Comparison of ENCODE assay signal across 8 mouse cellular contexts in the genomic region with DNA sequence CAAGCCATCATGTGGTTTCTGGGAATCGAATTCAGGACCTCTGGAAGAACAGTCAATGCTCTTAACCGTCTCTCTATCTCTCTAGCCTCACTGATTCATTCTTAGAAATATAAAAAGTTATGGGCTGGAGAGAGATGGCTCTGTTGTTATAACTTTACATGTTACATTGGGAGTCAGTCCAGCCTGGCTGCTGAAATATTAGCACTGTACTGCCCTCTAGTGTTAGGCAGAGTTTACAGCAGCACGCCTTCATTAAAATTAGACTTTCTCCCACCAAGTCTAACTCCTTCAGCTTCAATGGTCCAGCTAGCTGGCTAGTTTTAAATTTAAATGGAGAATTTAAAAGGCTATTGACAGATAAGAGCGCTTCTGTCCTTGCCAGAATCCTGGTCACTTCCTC. TPM values are rescaled to one million over a fixed set of nuclear protein-coding genes. Genes with fewer than 3 reads are reported as not detected.
DNase-seq lines count a peak whose midpoint lies in the region; ATAC-seq and TF ChIP-seq lines count a peak whose summit lies in the region.

No protein-coding gene starts in this region.

- H3K36me3 ChIP-seq in liver, embryonic 14.5 days (replicated peaks; ENCODE audit: control insufficient read depth, insufficient read depth, low read depth), result no peaks in the 10 kb centered on the region
- H3K36me3 ChIP-seq in liver, embryonic 12.5 days, result no peaks in the 10 kb centered on the region

- peak; percentile 62 for TF ChIP-seq CTCF in cerebellum, adult 2 months (IDR thresholded peaks at IDR 0.05; ENCODE audit: borderline replicate concordance, insufficient read depth, low read depth, low read length)
- TF ChIP-seq CTCF in liver, embryonic 14.5 days (IDR thresholded peaks at IDR 0.05; ENCODE audit: low read depth), result peak; percentile 74

- no peaks in the 10 kb centered on the region for H3K9me3 ChIP-seq in liver, embryonic 14.5 days (ENCODE audit: control insufficient read depth, low read length)
- H3K9me3 ChIP-seq in liver, embryonic 12.5 days (replicated peaks), result no peaks in the 10 kb centered on the region

- no peak for ATAC-seq in liver, embryonic 14.5 days (ENCODE audit: insufficient read depth)
- no peak for ATAC-seq in liver, embryonic 12.5 days

- no peak for TF ChIP-seq POLR2A in cerebellum, adult 2 months (IDR thresholded peaks at IDR 0.05; ENCODE audit: borderline replicate concordance, insufficient read depth, low read length)

- peak in 1 of 2 experiments; percentile 23 for DNase-seq in cerebellum, adult 2 months
- DNase-seq in cerebellum, adult 9-11 months, result no peak
- no peak for DNase-seq in liver, embryonic 14.5 days (ENCODE audit: low read depth in 3 of 3, low spot score in 3 of 3)
- DNase-seq in ZHBTc4 (ENCODE audit: low read depth, low spot score), result peak; percentile 58
- DNase-seq in forelimb bud, embryonic 11.5 days (ENCODE audit: low read depth, low spot score), result peak; percentile 50
- peak; percentile 61 for DNase-seq in lung, postnatal 36 days
- DNase-seq in spleen, postnatal 10 days (ENCODE audit: low spot score in 2 of 2), result no peak

- no peak overlapping the region for H3K4me3 ChIP-seq in cerebellum, adult 2 months (replicated peaks; ENCODE audit: insufficient read depth, low read depth, low read length)
- no peak overlapping the region for H3K4me3 ChIP-seq in liver, embryonic 14.5 days (ENCODE audit: insufficient read depth in 1 of 2, low read depth in 2 of 2, low read length in 2 of 2)
- no peak overlapping the region for H3K4me3 ChIP-seq in liver, embryonic 12.5 days

- H3K4me1 ChIP-seq in cerebellum, adult 2 months (ENCODE audit: control insufficient read depth, insufficient read depth, low read length), result no peaks in the 10 kb centered on the region
- no peaks in the 10 kb centered on the region; a peak in 1 of 4 replicates for H3K4me1 ChIP-seq in liver, embryonic 14.5 days (replicated peaks; ENCODE audit: control insufficient read depth in 2 of 2, insufficient read depth in 2 of 2, low read length in 1 of 2)
- H3K4me1 ChIP-seq in liver, embryonic 12.5 days, result 0 out of 2 replicates have a peak, but pooled peaks cover 11% of the 10 kb centered on the region

- WGBS in cerebellum, adult 2 months, result 8% methylated on average over 4 of the region's 4 CpGs
- 4% methylated on average over 4 of the region's 4 CpGs for WGBS in liver, embryonic 14.5 days (ENCODE audit: insufficient replicate concordance)
- WGBS in liver, embryonic 12.5 days (ENCODE audit: insufficient replicate concordance), result 4% methylated on average over 4 of the region's 4 CpGs

- H3K4me2 ChIP-seq in liver, embryonic 14.5 days (ENCODE audit: low read depth), result no peak overlapping the region
- no peak overlapping the region for H3K4me2 ChIP-seq in liver, embryonic 12.5 days

- no peak for TF ChIP-seq EP300 in liver, embryonic 14.5 days (IDR thresholded peaks at IDR 0.05; ENCODE audit: low read depth)

- no peak overlapping the region for H3K27ac ChIP-seq in cerebellum, adult 2 months (ENCODE audit: insufficient read depth, low read length)
- no peak overlapping the region for H3K27ac ChIP-seq in liver, embryonic 14.5 days
- no peak overlapping the region for H3K27ac ChIP-seq in liver, embryonic 12.5 days

- no peak overlapping the region for H3K9ac ChIP-seq in liver, embryonic 14.5 days (replicated peaks)
- H3K9ac ChIP-seq in liver, embryonic 12.5 days, result no peak overlapping the region

- no peaks in the 10 kb centered on the region; the same call in 1 of the 2 replicates for H3K27me3 ChIP-seq in cerebellum, adult 2 months (ENCODE audit: control insufficient read depth, insufficient read depth, low read length)
- H3K27me3 ChIP-seq in liver, embryonic 14.5 days (ENCODE audit: control insufficient read depth, insufficient read depth, low read length), result no peaks in the 10 kb centered on the region
- peaks cover 17% of the 10 kb centered on the region for H3K27me3 ChIP-seq in liver, embryonic 12.5 days (replicated peaks)

RNA-seq across cellular contexts. Expression of a gene that starts 7.8 kb away (rescaled TPM):
- polyA plus RNA-seq in cerebellum, adult 2 months (2012; rRNA removed), result 5.9 and 6.6 TPM in 2 replicates
- polyA plus RNA-seq in liver, embryonic 14.5 days (2012; rRNA removed), result 10.8 and 17.3 TPM in 2 replicates
- polyA plus RNA-seq in liver, embryonic 14.5 days (2014; fragmentation: Nextera tagmentation; extraction: Ambion mirVana), result 26.2 and 28.6 TPM in 2 replicates
- 37.0 and 37.7 TPM in 2 replicates for polyA plus RNA-seq in liver, embryonic 12.5 days (2016; fragmentation: Nextera tagmentation; extraction: Ambion mirVana)

RNA-seq across cellular contexts. Expression of a gene that starts 27.0 kb away (rescaled TPM):
- 28.1 and 31.1 TPM in 2 replicates for polyA plus RNA-seq in cerebellum, adult 2 months (2012; rRNA removed)
- polyA plus RNA-seq in liver, embryonic 14.5 days (2012; rRNA removed), result 9.2 and 12.2 TPM in 2 replicates
- 20.1 and 25.7 TPM in 2 replicates for polyA plus RNA-seq in liver, embryonic 14.5 days (2014; fragmentation: Nextera tagmentation; extraction: Ambion mirVana)
- polyA plus RNA-seq in liver, embryonic 12.5 days (2016; fragmentation: Nextera tagmentation; extraction: Ambion mirVana), result 46.1 and 48.0 TPM in 2 replicates

Comparison
In these comparisons a context has a peak if more than half of its experiments do, and no peak if none do; other contexts are left out.
1. DNase-seq: peak in ZHBTc4 (single experiment), forelimb bud, embryonic 11.5 days (single experiment) and lung, postnatal 36 days (single experiment); none in cerebellum, adult 9-11 months (single experiment), liver, embryonic 14.5 days (0 of 3) and spleen, postnatal 10 days (0 of 2).